Mouse (Mus musculus) gastrocnemius, adult 2 months (tissue): Measurements from ENCODE around the gene Ccdc96. TPM values are rescaled to one million over a fixed set of nuclear protein-coding genes. Genes with fewer than 3 reads are reported as not detected.

Experiments used
- DNase-seq: peaks from one replicate; pipeline ENCODE4 v3.0.0; 2022
- H3K27ac ChIP-seq: fragments of 200-600 bp; 2 replicates; pipeline ENCODE4 v1.8.1; 2022; ENCODE audit warnings: mild to moderate bottlenecking
- H3K4me3 ChIP-seq: fragments of 200-600 bp; 2 replicates; pipeline ENCODE4 v1.8.1; 2022; ENCODE audit warnings: mild to moderate bottlenecking, moderate library complexity
- CTCF ChIP-seq: fragments of 200-600 bp; IDR thresholded peaks from 2 replicates; pipeline ENCODE4 v1.8.1; 2022; ENCODE audit warnings: antibody characterized with exemption, mild to moderate bottlenecking, moderate library complexity
- intact Hi-C: fragments of 180-260 bp; cut with DNase I; formaldehyde crosslinking; loops from one replicate; pipeline ENCODE4 v1.15.1; 2025
- total RNA-seq, 2 experiments: library from RNA; stranded (reverse); gene quantifications; 2 replicates each; pipeline ENCODE4 v1.2.3; 2021

Ccdc96 gene
- total RNA-seq, 2 experiments from 2014 or later: 0.11 TPM; not detected in 1

DNA sequence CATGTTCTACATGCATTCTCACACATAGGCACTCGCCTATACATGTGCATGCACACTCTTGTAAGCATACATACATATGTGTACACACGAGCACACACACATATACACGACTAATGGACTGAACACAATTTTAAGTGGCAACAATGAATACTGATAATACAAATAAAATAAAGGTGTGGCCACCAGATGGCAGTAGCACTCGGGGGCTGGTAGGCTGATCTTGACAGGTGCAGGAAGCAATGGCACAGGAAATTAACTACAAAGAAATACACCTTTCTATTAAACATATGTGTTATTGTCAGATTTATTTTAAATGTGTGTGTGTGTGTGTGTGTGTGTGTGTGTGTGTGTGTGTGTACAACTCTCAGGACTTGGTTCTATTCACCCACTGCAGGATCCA lies 25.5 kb upstream of the Ccdc96 start:
- TF ChIP-seq CTCF: peak; percentile 72
- no peak overlapping the region for H3K4me3 ChIP-seq
- intact Hi-C loops: loop anchor here (5.0 kb wide), 1 partner anchor 33 kb away; no protein-coding TSS in a partner anchor
- no peak for DNase-seq
- H3K27ac ChIP-seq: no peak overlapping the region

DNA sequence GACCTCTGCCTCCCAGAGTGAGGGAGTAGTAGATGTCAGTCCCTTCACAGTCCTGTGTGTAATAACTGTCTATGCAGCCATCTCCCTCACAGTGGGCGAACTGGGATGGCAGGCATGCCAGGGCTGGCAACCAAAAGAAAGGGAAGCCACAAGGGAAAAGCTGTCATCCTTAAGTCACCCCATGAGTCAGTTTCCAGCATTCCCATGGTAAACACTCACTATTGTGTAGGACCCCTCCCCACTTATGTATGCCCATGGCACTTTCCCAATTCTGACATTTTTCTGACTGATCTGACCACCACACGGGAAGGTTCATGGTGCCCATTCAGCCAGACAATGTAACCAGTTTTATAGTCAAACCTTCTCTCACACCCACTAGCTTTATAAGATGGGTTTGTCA lies 23.7 kb upstream of the Ccdc96 start:
- Histone ChIP-seq H3K4me3 (no peak overlapping the region), H3K27ac (no peak overlapping the region)
- intact Hi-C loops: loop anchor here (5.0 kb wide), 1 partner anchor 77 kb away; no protein-coding TSS in a partner anchor
- no peak for TF ChIP-seq CTCF
- no peak for DNase-seq

DNA sequence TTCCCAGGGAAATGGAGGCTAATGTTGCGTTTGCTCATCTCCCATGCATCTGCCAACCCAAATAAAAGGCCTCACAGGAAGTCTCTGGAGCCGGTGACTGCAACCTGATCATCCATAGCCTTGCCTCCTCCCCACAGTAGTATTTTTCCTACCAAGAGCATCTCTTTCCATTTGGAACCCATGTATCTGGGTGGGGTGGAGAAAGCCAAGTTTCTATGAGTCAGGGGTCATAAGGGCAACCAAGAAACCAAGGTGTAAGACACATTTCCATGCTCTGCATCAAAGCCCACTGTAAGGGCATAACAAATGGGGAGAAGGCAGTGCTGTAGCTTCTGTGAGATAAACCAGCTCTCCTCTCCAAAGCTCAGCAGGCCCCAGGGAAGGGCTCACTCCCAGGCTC lies 23.2 kb upstream of the Ccdc96 start:
- no peak for TF ChIP-seq CTCF
- H3K4me3 ChIP-seq: no peak overlapping the region
- intact Hi-C loops: loop anchor here (5.0 kb wide), 1 partner anchor 76 kb away; no protein-coding TSS in a partner anchor
- H3K27ac ChIP-seq: no peak overlapping the region
- no peak for DNase-seq

DNA sequence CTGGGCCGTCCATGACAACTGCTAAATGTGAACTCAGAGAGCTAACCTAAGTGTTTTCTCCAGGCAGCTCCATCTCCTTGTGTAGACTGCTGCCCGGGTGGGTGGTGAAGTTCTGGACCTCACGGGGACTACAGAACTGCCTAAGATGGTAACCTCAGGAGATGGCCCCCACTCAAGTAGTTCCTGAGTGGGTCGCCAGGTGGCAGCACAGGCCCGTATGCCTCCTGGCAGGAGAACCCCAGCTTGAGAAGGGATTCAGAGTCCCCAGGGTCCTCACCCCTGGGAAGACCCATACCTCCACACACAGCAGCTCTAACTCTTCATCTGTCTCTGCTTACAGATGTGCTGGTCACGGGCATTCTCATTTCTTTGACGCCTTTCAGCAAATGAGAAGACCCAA lies 21.6 kb upstream of the Ccdc96 start:
- peak; percentile 97 for TF ChIP-seq CTCF
- DNase-seq: peak; percentile 82
- Histone ChIP-seq H3K4me3 (no peak overlapping the region), H3K27ac (no peak overlapping the region)
- intact Hi-C loops: loop anchor here (2.0 to 5.0 kb wide), 2 partner anchors 74 to 280 kb away; no protein-coding TSS in a partner anchor

DNA sequence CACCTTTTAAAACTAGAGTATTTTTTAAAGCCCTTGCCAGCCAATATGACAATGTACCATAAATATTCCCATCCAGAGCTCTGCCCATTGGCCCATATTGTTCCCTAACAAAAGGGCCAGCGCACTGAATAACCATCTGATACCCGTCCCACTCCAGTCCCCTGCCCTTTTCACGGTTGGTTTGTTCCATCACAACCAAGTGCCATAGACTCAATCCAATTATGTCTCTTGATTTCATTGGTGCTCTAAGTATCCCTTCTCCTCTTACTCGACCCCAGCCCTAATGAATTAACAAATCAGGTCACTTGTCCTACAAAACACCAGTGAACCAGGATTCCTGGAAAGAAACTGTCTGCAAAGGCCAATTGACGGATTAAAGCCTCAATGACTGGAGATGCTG lies 21.0 kb upstream of the Ccdc96 start:
- Histone ChIP-seq H3K27ac (no peak overlapping the region), H3K4me3 (no peak overlapping the region)
- no peak for DNase-seq
- TF ChIP-seq CTCF: no peak
- intact Hi-C loops: loop anchor here (2.0 to 5.0 kb wide), 2 partner anchors 74 to 279 kb away; no protein-coding TSS in a partner anchor

DNA sequence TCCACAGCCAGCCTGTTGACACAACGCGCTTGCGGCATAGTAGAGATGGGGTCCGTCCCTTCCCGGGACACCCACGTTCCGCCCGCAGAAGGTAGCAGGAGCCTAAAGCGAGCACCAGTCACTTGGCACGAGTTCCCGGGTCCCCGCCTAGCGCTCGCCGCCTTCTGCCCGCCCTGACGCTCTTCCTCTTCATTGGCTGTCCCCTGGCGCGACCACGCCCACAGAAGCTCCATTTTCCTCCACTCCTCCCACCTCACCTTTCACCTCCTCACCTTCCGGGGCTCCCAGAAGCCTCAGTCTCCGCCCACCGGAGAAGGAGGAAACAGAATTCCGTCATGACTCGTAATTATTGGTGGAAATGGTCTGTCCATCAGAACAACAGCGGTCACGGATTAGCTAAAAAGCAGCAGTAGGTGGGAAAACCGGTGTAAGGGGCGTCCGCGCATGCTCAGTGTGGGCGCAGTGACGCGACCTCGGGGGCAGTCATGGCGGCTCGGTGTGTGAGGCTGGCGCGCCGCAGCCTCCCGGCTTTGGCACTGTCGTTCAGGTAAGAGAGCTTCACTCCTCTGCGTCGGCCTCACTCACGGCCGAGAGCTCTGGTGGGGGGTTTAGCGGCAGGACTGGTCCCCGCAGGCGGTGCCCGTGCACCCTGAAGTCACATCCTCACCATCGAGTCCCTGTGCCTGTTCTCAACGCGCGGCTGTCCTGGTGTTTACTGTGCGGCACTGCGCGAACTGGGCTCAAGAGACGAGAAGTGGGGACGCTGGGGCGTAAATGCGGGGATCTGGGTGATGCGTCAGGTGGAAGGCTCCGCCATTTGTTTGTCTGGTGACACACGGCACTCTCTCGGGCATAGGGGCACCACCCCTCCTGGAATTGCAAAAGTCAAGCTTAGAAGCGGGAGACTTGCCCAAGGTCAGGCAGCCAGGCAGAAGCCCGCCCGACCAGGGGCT lies 19.4 kb upstream of the Ccdc96 start, which contains the start of gene Grpel1:
TSS of gene Grpel1 (plus strand) at position 290 of the 953 bp plus-strand sequence.
- TF ChIP-seq CTCF: no peak
- intact Hi-C loops: loop anchor here (1.0 to 5.0 kb wide), 2 partner anchors 19 to 72 kb away; partner anchors contain the start of genes Ccdc96 and Tada2b
- peak; percentile 99 for DNase-seq
- H3K27ac ChIP-seq: peak within 1 kb of the TSS; percentile 94
- peak within 1 kb of the TSS; percentile 86 for H3K4me3 ChIP-seq

DNA sequence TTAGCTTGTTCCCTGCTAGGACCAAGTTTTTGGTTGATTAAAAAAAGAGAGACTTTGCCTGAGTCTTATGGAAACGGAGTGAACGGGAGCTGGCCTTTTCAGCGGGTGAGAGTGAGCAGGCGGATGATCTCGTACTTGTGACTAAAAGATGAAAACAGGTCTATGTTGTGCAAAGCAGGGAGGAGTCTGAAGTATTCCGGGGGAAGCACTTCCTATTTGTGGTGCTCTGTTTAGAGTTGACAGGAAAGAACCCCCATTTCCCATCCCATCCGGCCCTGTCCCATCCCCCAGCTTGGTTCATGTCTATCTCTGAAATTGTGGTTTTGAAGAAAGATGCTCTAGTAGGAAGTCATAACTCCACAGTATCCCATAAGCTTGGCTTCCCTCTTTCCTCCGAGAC lies 18.5 kb upstream of the Ccdc96 start:
- no peak for TF ChIP-seq CTCF
- Histone ChIP-seq H3K27ac (peak overlapping the region; percentile 94), H3K4me3 (peak overlapping the region; percentile 86)
- DNase-seq: no peak
- intact Hi-C loops: loop anchor here (1.0 to 2.0 kb wide), 2 partner anchors 18 to 117 kb away; partner anchors contain the start of genes Ccdc96 and Tada2b

DNA sequence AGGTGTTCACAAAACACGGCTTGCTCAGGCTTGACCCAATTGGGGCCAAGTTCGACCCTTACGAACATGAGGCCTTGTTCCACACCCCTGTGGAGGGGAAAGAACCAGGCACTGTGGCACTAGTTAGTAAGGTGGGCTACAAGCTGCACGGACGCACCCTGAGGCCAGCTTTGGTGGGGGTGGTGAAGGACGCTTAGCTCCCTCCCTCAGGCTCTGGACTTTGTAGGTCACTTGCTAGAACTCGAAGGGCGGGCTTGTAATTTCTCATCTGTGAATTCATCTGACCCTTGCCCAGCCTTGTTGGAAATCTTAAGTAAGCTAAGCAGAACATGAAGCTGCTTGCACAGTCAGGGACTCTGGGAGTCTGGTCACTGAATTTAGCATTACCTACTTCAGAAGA lies 13.2 kb upstream of the Ccdc96 start:
- TF ChIP-seq CTCF: no peak
- H3K27ac ChIP-seq: no peak overlapping the region
- no peak overlapping the region for H3K4me3 ChIP-seq
- intact Hi-C loops: no loop called here
- no peak for DNase-seq

DNA sequence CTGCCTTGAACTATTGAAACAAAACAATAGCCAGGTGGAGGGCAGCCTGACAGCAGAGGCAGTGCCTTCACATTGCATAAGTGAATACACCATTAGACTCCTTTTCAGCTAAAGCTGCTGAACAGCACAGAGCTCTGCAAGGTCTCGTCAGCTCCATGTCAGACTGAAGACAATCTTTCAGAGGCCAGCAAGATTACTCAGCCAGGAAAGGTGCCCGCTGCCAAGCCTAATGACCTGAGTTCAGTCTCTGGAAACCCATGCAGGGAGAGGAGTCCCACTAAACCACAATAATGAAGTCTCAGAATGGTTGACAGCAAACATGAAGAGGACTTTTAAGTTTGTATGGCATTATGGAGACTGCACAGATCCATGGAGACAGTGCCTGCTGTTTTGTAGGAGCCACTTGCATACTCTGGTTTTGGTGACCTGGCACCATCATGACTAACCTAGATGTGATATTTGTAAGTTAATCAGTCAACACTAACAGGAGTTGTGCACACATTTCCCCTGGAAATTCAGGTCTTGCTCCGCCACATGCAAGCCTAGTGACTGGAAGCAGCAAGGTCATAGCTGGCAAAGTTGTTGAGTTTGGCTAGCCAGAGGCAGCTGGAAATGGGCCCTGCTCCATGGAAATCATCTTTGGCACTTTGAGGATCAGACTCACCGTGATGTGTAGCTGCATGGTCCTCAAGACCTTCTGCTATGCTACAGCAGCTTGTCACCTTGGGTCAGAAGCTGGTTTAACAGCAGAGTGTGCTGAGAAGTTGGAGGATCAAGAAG lies 11.3 kb upstream of the Ccdc96 start:
- TF ChIP-seq CTCF: no peak
- no peak for DNase-seq
- H3K27ac ChIP-seq: no peak overlapping the region
- no peak overlapping the region for H3K4me3 ChIP-seq
- intact Hi-C loops: no loop called here

DNA sequence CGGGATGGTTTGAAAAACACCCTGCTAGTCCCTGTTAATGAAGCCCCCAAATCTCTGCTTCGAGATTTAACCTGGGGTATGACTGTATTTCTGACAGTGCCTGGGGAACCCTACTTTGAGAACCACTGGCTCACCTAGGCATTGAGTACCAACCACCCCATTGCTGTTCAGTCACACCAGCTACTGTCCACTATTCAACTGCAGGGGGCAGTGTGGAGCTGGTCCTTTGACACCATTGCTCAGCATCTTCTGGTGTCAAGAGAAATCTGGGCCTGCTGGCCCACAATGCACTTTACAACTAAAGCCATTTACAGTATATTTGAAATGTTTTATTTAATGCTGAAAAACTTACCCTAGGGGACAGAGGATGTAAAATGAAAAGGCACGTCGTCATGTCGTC lies 10.1 kb upstream of the Ccdc96 start:
- intact Hi-C loops: no loop called here

DNA sequence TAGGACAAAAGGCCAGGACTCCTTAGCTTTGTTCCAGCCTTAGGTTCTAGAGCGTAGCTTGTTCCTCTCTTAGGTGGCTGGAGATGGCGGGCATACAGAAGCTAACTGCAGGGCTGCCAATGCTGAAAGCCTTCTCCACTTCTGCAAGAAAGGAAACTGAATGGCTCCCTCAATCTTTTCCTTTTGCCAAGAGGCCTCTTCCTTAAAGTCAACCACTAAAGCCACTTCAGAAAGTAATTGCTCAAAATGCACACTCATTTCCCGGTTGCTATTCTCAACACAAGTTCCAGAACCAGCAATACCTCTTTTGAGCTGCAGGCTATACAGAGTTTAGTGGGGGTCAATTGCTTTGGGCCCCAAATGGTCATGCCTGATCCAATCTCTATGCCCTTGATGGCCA lies 6.9 kb upstream of the Ccdc96 start:
- Histone ChIP-seq H3K4me3 (no peak overlapping the region), H3K27ac (0 out of 2 replicates have a peak overlapping the region, but pooled peaks have one; percentile 82)
- DNase-seq: no peak
- TF ChIP-seq CTCF: no peak
- intact Hi-C loops: no loop called here

More for the DNA sequence above, 10.1 kb upstream of the Ccdc96 start:
- peak; percentile 75 for DNase-seq
- TF ChIP-seq CTCF: peak; percentile 84
- no peak overlapping the region for H3K27ac ChIP-seq
- H3K4me3 ChIP-seq: no peak overlapping the region
